Mouse (Mus musculus) gonadal fat pad, adult 2 months (tissue): ENCODE measurements at regions not wholly inside any gene's neighbourhood (a gene's known extent, or its start where the extent isn't known, plus 50 kb on each side); places are given as distances from the start of the nearest gene placed in this dataset.
A peak's percentile ranks its signal among the peaks of the same experiment; 100 is the strongest.

Source experiments
- DNase-seq: peaks from one replicate; pipeline ENCODE4 v3.0.0-alpha.2; 2012; ENCODE audit warnings: low read depth

- DNase-seq, result no peak
Measured at GRCm38 (mm10) chr12:32489415-32490139, 111.1 kb downstream of the Ccdc71l start.

- no peak for DNase-seq
Measured at GRCm38 (mm10) chr12:32504196-32504595, 125.7 kb downstream of the Ccdc71l start.

- DNase-seq, result no peak
Measured at GRCm38 (mm10) chr12:32508671-32509070, 130.2 kb downstream of the Ccdc71l start.

GRCm38 (mm10) chr12:32525586-32525985, 147.1 kb downstream of the Ccdc71l start:
- DNase-seq, result no peak

- no peak for DNase-seq
Measured at GRCm38 (mm10) chr12:32531216-32531615, 152.7 kb downstream of the Ccdc71l start.

GRCm38 (mm10) chr12:32533641-32534040, 155.1 kb downstream of the Ccdc71l start:
- DNase-seq, result no peak

GRCm38 (mm10) chr12:32545466-32545865, 167.0 kb downstream of the Ccdc71l start:
- no peak for DNase-seq

- no peak for DNase-seq
Measured at GRCm38 (mm10) chr12:32546356-32546755, 167.9 kb downstream of the Ccdc71l start.

GRCm38 (mm10) chr12:32553793-32554192, 175.3 kb downstream of the Ccdc71l start:
- no peak for DNase-seq

GRCm38 (mm10) chr12:32567777-32568176, 189.3 kb downstream of the Ccdc71l start:
- no peak for DNase-seq

- no peak for DNase-seq
Measured at GRCm38 (mm10) chr12:32581304-32581703, 202.8 kb downstream of the Ccdc71l start.

- no peak for DNase-seq
Measured at GRCm38 (mm10) chr12:32602131-32602815, 217.1 kb upstream of the Nampt start.

- DNase-seq, result no peak
Measured at GRCm38 (mm10) chr12:32605353-32605752, 214.0 kb upstream of the Nampt start.

GRCm38 (mm10) chr12:32615000-32615399, 204.3 kb upstream of the Nampt start:
- no peak for DNase-seq

- DNase-seq, result peak; percentile 96
Measured at GRCm38 (mm10) chr12:32616086-32616485, 203.3 kb upstream of the Nampt start.

- DNase-seq, result no peak
Measured at GRCm38 (mm10) chr12:32617031-32617430, 202.3 kb upstream of the Nampt start.

GRCm38 (mm10) chr12:32619830-32620229, 199.5 kb upstream of the Nampt start:
- DNase-seq, result no peak

- peak; percentile 93 for DNase-seq
Measured at GRCm38 (mm10) chr12:32621739-32622138, 197.6 kb upstream of the Nampt start.

GRCm38 (mm10) chr12:32628552-32628951, 190.8 kb upstream of the Nampt start:
- DNase-seq, result no peak

- DNase-seq, result no peak
Measured at GRCm38 (mm10) chr12:32632935-32633334, 186.4 kb upstream of the Nampt start.

- no peak for DNase-seq
Measured at GRCm38 (mm10) chr12:32635055-32635454, 184.3 kb upstream of the Nampt start.

- DNase-seq, result no peak
Measured at GRCm38 (mm10) chr12:32637400-32638100, 181.8 kb upstream of the Nampt start.

- DNase-seq, result no peak
Measured at GRCm38 (mm10) chr12:32640591-32640990, 178.8 kb upstream of the Nampt start.
